Mouse (Mus musculus): ENCODE measurements at regions not wholly inside any gene's neighbourhood (a gene's known extent, or its start where the extent isn't known, plus 50 kb on each side); places are given as distances from the start of the nearest gene placed in this dataset.

GRCm38 (mm10) chr2:167804493-167805227 is 115.0 kb upstream of the Tmem189 start:
- 68% methylated on average over 18 of the region's 18 CpGs for WGBS
- Histone ChIP-seq H3K4me3 (ENCODE audit: low read length) (no peak overlapping the region), H3K9me3 (ENCODE audit: low read length) (no peaks in the 10 kb centered on the region), H3K4me1 (ENCODE audit: insufficient read depth, low read length) (no peaks in the 10 kb centered on the region), H3K27ac (no peak overlapping the region), H3K9ac (replicated peaks; ENCODE audit: low read length) (no peak overlapping the region), H3K27me3 (ENCODE audit: insufficient read depth, low read length) (no peaks in the 10 kb centered on the region), H3K4me2 (ENCODE audit: low read depth, low read length) (no peak overlapping the region), H3K36me3 (ENCODE audit: insufficient read depth, low read length) (no peaks in the 10 kb centered on the region)
- no peak for TF ChIP-seq CTCF (IDR thresholded peaks at IDR 0.05; ENCODE audit: low read depth)
- DNase-seq (ENCODE audit: low spot score) = no peak
- no peak for ATAC-seq

DNA sequence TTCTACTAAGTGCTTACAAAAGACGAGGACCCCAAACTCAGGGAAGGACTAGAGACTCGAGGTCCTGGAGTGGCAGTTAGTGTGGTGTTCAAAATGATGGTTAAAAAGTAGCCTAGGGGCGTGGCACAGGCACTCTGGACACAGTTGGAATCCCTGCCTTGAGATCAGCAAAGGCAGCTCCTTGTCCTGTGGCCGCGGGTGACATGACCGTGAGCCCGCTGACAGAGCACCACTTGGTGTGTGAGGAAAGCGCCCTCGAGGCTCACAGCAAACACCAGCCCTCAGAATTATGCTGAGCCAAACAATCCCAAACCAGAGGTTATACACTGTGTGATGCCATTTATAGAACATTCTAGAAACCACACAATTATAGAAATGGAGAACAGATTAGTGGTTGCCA is 112.9 kb upstream of the Tmem189 start:
- Histone ChIP-seq H3K36me3 (ENCODE audit: insufficient read depth, low read length) (no peaks in the 10 kb centered on the region), H3K27me3 (ENCODE audit: insufficient read depth, low read length) (no peaks in the 10 kb centered on the region), H3K4me2 (ENCODE audit: low read depth, low read length) (no peak overlapping the region), H3K4me1 (ENCODE audit: insufficient read depth, low read length) (no peaks in the 10 kb centered on the region), H3K27ac (no peak overlapping the region), H3K9ac (replicated peaks; ENCODE audit: low read length) (no peak overlapping the region), H3K4me3 (ENCODE audit: low read length) (no peak overlapping the region), H3K9me3 (ENCODE audit: low read length) (no peaks in the 10 kb centered on the region)
- ATAC-seq (no peak), DNase-seq (ENCODE audit: low spot score) (no peak)
- TF ChIP-seq CTCF (IDR thresholded peaks at IDR 0.05; ENCODE audit: low read depth) = no peak
- 78% methylated on average over 9 of the region's 9 CpGs for WGBS

GRCm38 (mm10) chr2:167801389-167801788 is 111.8 kb upstream of the Tmem189 start:
- no peaks in the 10 kb centered on the region for H3K36me3 ChIP-seq (ENCODE audit: insufficient read depth, low read length)
- 96% methylated on average over 10 of the region's 10 CpGs for WGBS
- DNase-seq (ENCODE audit: low spot score) (no peak), ATAC-seq (no peak)
- H3K4me2 ChIP-seq (ENCODE audit: low read depth, low read length) = no peak overlapping the region
- no peak overlapping the region for H3K4me3 ChIP-seq (ENCODE audit: low read length)
- no peaks in the 10 kb centered on the region for H3K27me3 ChIP-seq (ENCODE audit: insufficient read depth, low read length)
- H3K9ac ChIP-seq (replicated peaks; ENCODE audit: low read length) = no peak overlapping the region
- no peaks in the 10 kb centered on the region for H3K4me1 ChIP-seq (ENCODE audit: insufficient read depth, low read length)
- H3K9me3 ChIP-seq (ENCODE audit: low read length) = no peaks in the 10 kb centered on the region
- TF ChIP-seq CTCF (IDR thresholded peaks at IDR 0.05; ENCODE audit: low read depth) = no peak
- no peak overlapping the region for H3K27ac ChIP-seq

- no peaks in the 10 kb centered on the region for H3K36me3 ChIP-seq (ENCODE audit: insufficient read depth, low read length)
- DNase-seq (ENCODE audit: low spot score) = no peak
- H3K9me3 ChIP-seq (ENCODE audit: low read length) = no peaks in the 10 kb centered on the region
- ATAC-seq = 0 out of 2 replicates have a peak, but pooled peaks have one; percentile 44
- no peak overlapping the region for H3K4me2 ChIP-seq (ENCODE audit: low read depth, low read length)
- H3K9ac ChIP-seq (replicated peaks; ENCODE audit: low read length) = no peak overlapping the region
- 68% methylated on average over 11 of the region's 11 CpGs for WGBS
- H3K27me3 ChIP-seq (ENCODE audit: insufficient read depth, low read length) = no peaks in the 10 kb centered on the region
- H3K4me1 ChIP-seq (ENCODE audit: insufficient read depth, low read length) = no peaks in the 10 kb centered on the region
- H3K4me3 ChIP-seq (ENCODE audit: low read length) = no peak overlapping the region
- no peak overlapping the region for H3K27ac ChIP-seq
- TF ChIP-seq CTCF (IDR thresholded peaks at IDR 0.05; ENCODE audit: low read depth) = no peak
These were observed 111.1 kb upstream of the Tmem189 start for GRCm38 (mm10) chr2:167800648-167801245.

GRCm38 (mm10) chr2:167799629-167800387 is 110.2 kb upstream of the Tmem189 start:
- ATAC-seq = peak; percentile 70; the same call in 1 of the 2 replicates
- H3K27ac ChIP-seq = no peak overlapping the region
- DNase-seq (ENCODE audit: low spot score) = peak; percentile 74
- no peaks in the 10 kb centered on the region for H3K4me1 ChIP-seq (ENCODE audit: insufficient read depth, low read length)
- TF ChIP-seq CTCF (IDR thresholded peaks at IDR 0.05; ENCODE audit: low read depth) = no peak
- H3K4me3 ChIP-seq (ENCODE audit: low read length) = no peak overlapping the region
- H3K36me3 ChIP-seq (ENCODE audit: insufficient read depth, low read length) = no peaks in the 10 kb centered on the region
- H3K4me2 ChIP-seq (ENCODE audit: low read depth, low read length) = no peak overlapping the region
- no peak overlapping the region for H3K9ac ChIP-seq (replicated peaks; ENCODE audit: low read length)
- H3K9me3 ChIP-seq (ENCODE audit: low read length) = no peaks in the 10 kb centered on the region
- H3K27me3 ChIP-seq (ENCODE audit: insufficient read depth, low read length) = no peaks in the 10 kb centered on the region
- 89% methylated on average over 5 of the region's 5 CpGs for WGBS

GRCm38 (mm10) chr2:167798969-167799513 is 109.4 kb upstream of the Tmem189 start:
- 88% methylated on average over 9 of the region's 9 CpGs for WGBS
- H3K9ac ChIP-seq (replicated peaks; ENCODE audit: low read length) = no peak overlapping the region
- no peak overlapping the region for H3K27ac ChIP-seq
- H3K36me3 ChIP-seq (ENCODE audit: insufficient read depth, low read length) = no peaks in the 10 kb centered on the region
- H3K4me1 ChIP-seq (ENCODE audit: insufficient read depth, low read length) = no peaks in the 10 kb centered on the region
- ATAC-seq (no peak), DNase-seq (ENCODE audit: low spot score) (no peak)
- H3K4me3 ChIP-seq (ENCODE audit: low read length) = no peak overlapping the region
- no peak for TF ChIP-seq CTCF (IDR thresholded peaks at IDR 0.05; ENCODE audit: low read depth)
- H3K9me3 ChIP-seq (ENCODE audit: low read length) = no peaks in the 10 kb centered on the region
- H3K27me3 ChIP-seq (ENCODE audit: insufficient read depth, low read length) = no peaks in the 10 kb centered on the region
- H3K4me2 ChIP-seq (ENCODE audit: low read depth, low read length) = no peak overlapping the region

All from hindbrain, postnatal 0 days (tissue).